Mouse (Mus musculus) heart, embryonic 14.5 days (tissue): Measurements from ENCODE around the gene Pdzd2. TPM values are rescaled to one million over a fixed set of nuclear protein-coding genes. Genes with fewer than 3 reads are reported as not detected.

Source experiments
- ATAC-seq: fragments of 200-750 bp; cut with Nextera tagmentation; 2 replicates; pipeline ENCODE4 v1.8.0; 2017; ENCODE audit warnings: low read depth, moderate TSS enrichment; ENCODE audit not compliant: insufficient number of reproducible peaks, insufficient read depth, low FRiP score
- H3K27ac ChIP-seq, 2 experiments: fragments of 200-500 bp in 1 of 2; fragments of 300-500 bp in 1 of 2; sonication (generic) in 1 of 2; replicated peaks in 1 of 2; 2 replicates each; pipeline ENCODE4 v1.5.1; 2012 to 2014; ENCODE audit warnings: low read depth in 2 of 2, low read length in 2 of 2, control low read depth in 1 of 2, mild to moderate bottlenecking in 1 of 2, mixed read lengths in 1 of 2; ENCODE audit not compliant: control insufficient read depth in 1 of 2, insufficient read depth in 1 of 2
- H3K27me3 ChIP-seq: fragments of 300-500 bp; sonication (generic); 2 replicates; pipeline ENCODE4 v1.6.1; 2014; ENCODE audit warnings: mild to moderate bottlenecking, low read length, control low read depth; ENCODE audit not compliant: control insufficient read depth, insufficient read depth
- H3K36me3 ChIP-seq: fragments of 300-500 bp; sonication (generic); 2 replicates; pipeline ENCODE4 v1.6.1; 2014; ENCODE audit warnings: mild to moderate bottlenecking, control low read depth, low read length, mixed read lengths; ENCODE audit not compliant: control insufficient read depth, insufficient read depth
- H3K4me1 ChIP-seq, 2 experiments: fragments of 200-500 bp in 1 of 2; fragments of 300-500 bp in 1 of 2; sonication (generic) in 1 of 2; 2 replicates each; pipeline ENCODE4 v1.6.1; 2012 to 2014; ENCODE audit warnings: low read length in 2 of 2, control low read depth in 1 of 2, mixed read lengths in 1 of 2; ENCODE audit not compliant: control insufficient read depth in 2 of 2, insufficient read depth in 2 of 2
- H3K4me2 ChIP-seq: fragments of 300-500 bp; sonication (generic); 2 replicates; pipeline ENCODE4 v1.6.1; 2014; ENCODE audit warnings: mild to moderate bottlenecking, low read length
- H3K4me3 ChIP-seq, 2 experiments: fragments of 200-500 bp in 1 of 2; fragments of 300-500 bp in 1 of 2; sonication (generic) in 1 of 2; 2 replicates each; pipeline ENCODE4 v1.5.1; 2012 to 2014; ENCODE audit warnings: low read length in 2 of 2, mild to moderate bottlenecking in 2 of 2, control low read depth in 1 of 2, low read depth in 1 of 2, moderate library complexity in 1 of 2; ENCODE audit not compliant: control insufficient read depth in 1 of 2, insufficient read depth in 1 of 2
- H3K9ac ChIP-seq: fragments of 300-500 bp; sonication (generic); 2 replicates; pipeline ENCODE4 v1.6.1; 2014; ENCODE audit warnings: mild to moderate bottlenecking, low read length
- H3K9me3 ChIP-seq: fragments of 300-500 bp; sonication (generic); 2 replicates; pipeline ENCODE4 v1.6.1; 2016; ENCODE audit warnings: low read length, control low read depth; ENCODE audit not compliant: control insufficient read depth
- WGBS: fragments of 180-500 bp; shearing (Covaris S2); extraction: QIAGEN DNeasy Blood & Tissue Kit; methylation state at CpG from one replicate; pipeline ENCODE4 v1.1.7; 2014; 5-methylcytosine and 5-hydroxymethylcytosine counted together
- polyA plus RNA-seq: library from polyadenylated mRNA; unstranded; fragments of >200 nt; fragmentation: Nextera tagmentation; extraction: Ambion mirVana; gene quantifications from 2 replicates; pipeline ENCODE4 v1.2.1, GENCODE M21; 2014

Pdzd2 gene
- polyA plus RNA-seq, 1 experiment from 2014 or later = 16.8 TPM

DNA sequence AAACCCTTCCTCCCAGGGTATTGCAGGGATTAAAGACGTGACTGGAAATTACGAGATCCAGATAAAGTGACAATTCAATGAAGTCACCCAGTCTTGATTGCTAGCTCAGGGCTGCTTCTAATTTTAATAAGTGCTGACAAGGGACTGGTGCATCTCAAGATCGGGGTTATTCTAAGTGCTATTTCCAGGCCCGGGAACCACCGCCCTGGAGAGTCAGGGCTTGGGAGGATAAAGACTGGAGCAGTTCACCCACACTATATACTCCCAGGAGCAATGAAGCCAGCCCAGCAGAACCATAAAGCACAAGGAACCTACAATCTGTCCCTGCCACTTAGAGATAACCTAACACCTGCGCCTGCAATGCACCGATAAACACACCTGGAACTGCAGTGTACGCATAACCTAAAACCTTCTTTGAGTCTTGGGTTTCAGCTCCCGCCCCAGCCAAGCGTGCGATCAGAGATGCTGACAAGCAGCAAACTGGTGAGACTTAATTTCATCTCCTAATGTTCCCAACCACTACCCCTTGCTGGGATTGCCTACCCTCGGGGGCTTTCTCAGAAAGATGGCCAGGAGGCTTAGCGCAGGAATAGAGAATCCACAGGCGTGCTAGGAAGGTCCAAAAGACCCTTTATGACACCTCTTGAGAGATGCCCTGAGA lies 101.2 kb downstream of the Pdzd2 start:
- peaks cover 22% of the 10 kb centered on the region in 2 experiments for H3K4me1 ChIP-seq
- 0 out of 2 replicates have a peak overlapping the region, but pooled peaks have one; percentile 6 for H3K4me2 ChIP-seq
- no peak overlapping the region for H3K4me3 ChIP-seq
- WGBS = 61% methylated on average over 14 of the region's 14 CpGs
- peak overlapping the region; percentile 21 to 26; a peak in 2 of 4 replicates for H3K27ac ChIP-seq
- H3K9me3 ChIP-seq = no peaks in the 10 kb centered on the region
- H3K9ac ChIP-seq = no peak overlapping the region
- H3K36me3 ChIP-seq = no peaks in the 10 kb centered on the region
- no peak; the same call in 1 of the 2 replicates for ATAC-seq
- no peaks in the 10 kb centered on the region for H3K27me3 ChIP-seq

GRCm38 (mm10) chr15:12637511-12637910 lies 102.2 kb downstream of the Pdzd2 start:
- Histone ChIP-seq H3K4me1 (peaks cover 22 to 29% of the 10 kb centered on the region in 2 experiments), H3K4me2 (no peak overlapping the region), H3K9me3 (no peaks in the 10 kb centered on the region), H3K9ac (no peak overlapping the region), H3K36me3 (no peaks in the 10 kb centered on the region), H3K4me3 (no peak overlapping the region), H3K27me3 (no peaks in the 10 kb centered on the region), H3K27ac (0 out of 4 replicates have a peak overlapping the region, but pooled peaks of 1 of the 2 experiments have one; percentile 35)
- no peak for ATAC-seq
- 82% methylated on average over 8 of the region's 8 CpGs for WGBS

DNA sequence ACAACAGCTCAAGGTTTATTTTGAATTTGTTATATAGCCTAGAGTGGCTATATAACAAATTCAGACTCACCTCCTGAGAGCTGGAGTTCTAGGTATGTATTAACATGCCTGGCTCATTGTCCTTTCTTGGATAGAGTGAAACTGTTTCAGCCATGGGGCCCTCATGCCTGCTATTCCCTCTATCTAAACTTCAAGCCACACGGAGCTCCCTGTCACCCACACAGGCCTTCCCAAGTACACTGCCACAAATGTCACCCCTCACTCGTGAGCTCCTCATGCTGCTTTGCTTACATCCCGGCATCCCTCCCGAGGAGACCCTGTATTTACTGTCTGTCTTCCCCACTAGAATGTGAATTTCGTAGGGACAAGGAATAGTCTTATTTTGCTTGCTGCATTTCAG lies 103.3 kb downstream of the Pdzd2 start:
- no peaks in the 10 kb centered on the region for H3K27me3 ChIP-seq
- H3K9ac ChIP-seq = no peak overlapping the region
- 52% methylated on average over 5 of the region's 5 CpGs for WGBS
- H3K36me3 ChIP-seq = no peaks in the 10 kb centered on the region
- ATAC-seq = no peak
- no peak overlapping the region for H3K4me3 ChIP-seq
- peaks cover 24 to 34% of the 10 kb centered on the region in 2 experiments for H3K4me1 ChIP-seq
- H3K27ac ChIP-seq = no peak overlapping the region
- H3K4me2 ChIP-seq = no peak overlapping the region
- H3K9me3 ChIP-seq = no peaks in the 10 kb centered on the region

DNA sequence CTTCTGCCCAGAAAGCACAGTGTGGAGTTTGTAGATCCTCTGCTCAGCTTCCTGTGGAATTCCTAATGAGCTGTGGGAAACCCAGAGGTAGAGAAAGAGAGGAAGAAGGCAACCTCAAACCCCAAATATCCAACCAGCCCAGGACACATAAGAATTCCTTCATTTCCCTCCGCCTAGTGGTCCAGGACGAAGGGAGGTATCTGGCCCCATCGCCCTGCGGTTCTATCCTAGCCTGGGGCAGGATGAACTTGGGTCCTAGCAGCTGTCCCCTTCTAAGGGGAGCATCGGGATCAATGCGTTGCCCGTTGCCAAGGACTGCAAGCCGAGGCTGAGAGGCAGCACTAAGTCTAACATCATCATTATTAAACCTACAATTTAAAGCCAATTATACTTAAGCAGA lies 104.8 kb downstream of the Pdzd2 start:
- H3K9ac ChIP-seq = no peak overlapping the region
- no peak for ATAC-seq
- H3K4me1 ChIP-seq = peaks cover 33 to 41% of the 10 kb centered on the region in 2 experiments
- H3K4me2 ChIP-seq = no peak overlapping the region
- no peaks in the 10 kb centered on the region for H3K9me3 ChIP-seq
- H3K36me3 ChIP-seq = no peaks in the 10 kb centered on the region
- H3K4me3 ChIP-seq = no peak overlapping the region
- H3K27me3 ChIP-seq = no peaks in the 10 kb centered on the region
- 91% methylated on average over 8 of the region's 8 CpGs for WGBS
- no peak overlapping the region for H3K27ac ChIP-seq

- WGBS = 87% methylated on average over 7 of the region's 7 CpGs
These were observed 110.6 kb downstream of the Pdzd2 start for GRCm38 (mm10) chr15:12629164-12629563.

DNA sequence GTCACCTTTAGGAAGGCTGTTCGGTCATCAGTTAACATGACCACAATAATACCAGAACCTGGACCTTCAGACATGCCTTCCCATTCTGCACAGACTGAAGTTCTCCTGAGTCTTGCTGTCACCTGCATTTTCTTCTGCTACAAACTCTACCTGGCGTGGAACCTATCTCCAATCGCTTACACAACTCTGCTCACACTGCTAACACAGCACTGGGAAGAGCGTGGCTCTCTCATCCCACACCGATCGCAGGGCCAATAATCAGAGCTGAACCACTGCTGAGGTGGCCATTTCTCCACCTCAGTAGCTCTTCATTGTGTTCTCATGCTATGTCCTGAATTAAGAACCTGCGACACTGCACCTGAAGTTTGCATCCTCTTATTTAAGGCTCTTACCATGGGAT lies 111.3 kb downstream of the Pdzd2 start:
- Histone ChIP-seq H3K4me2 (no peak overlapping the region), H3K27ac (no peak overlapping the region), H3K4me1 (peaks cover 11 to 19% of the 10 kb centered on the region in 2 experiments), H3K27me3 (no peaks in the 10 kb centered on the region), H3K36me3 (no peaks in the 10 kb centered on the region), H3K4me3 (no peak overlapping the region), H3K9ac (no peak overlapping the region), H3K9me3 (peaks cover 4% of the 10 kb centered on the region; the same call in 1 of the 2 replicates)
- ATAC-seq = no peak
- WGBS = 92% methylated on average over 7 of the region's 7 CpGs

More at GRCm38 (mm10) chr15:12629164-12629563, 110.6 kb downstream of the Pdzd2 start:
- H3K4me3 ChIP-seq = no peak overlapping the region
- no peak overlapping the region for H3K4me2 ChIP-seq
- H3K27me3 ChIP-seq = no peaks in the 10 kb centered on the region
- H3K4me1 ChIP-seq = peaks cover 11 to 19% of the 10 kb centered on the region in 2 experiments
- no peaks in the 10 kb centered on the region for H3K9me3 ChIP-seq
- no peak overlapping the region for H3K27ac ChIP-seq
- H3K36me3 ChIP-seq = no peaks in the 10 kb centered on the region
- ATAC-seq = no peak
- no peak overlapping the region for H3K9ac ChIP-seq

GRCm38 (mm10) chr15:12626930-12627329 lies 112.8 kb downstream of the Pdzd2 start:
- peaks cover 9 to 11% of the 10 kb centered on the region in 2 experiments for H3K4me1 ChIP-seq
- no peak for ATAC-seq
- peaks cover 4% of the 10 kb centered on the region; the same call in 1 of the 2 replicates for H3K9me3 ChIP-seq
- no peak overlapping the region for H3K9ac ChIP-seq
- H3K4me3 ChIP-seq = no peak overlapping the region
- H3K36me3 ChIP-seq = no peaks in the 10 kb centered on the region
- H3K27ac ChIP-seq = no peak overlapping the region
- WGBS = 90% methylated on average over 9 of the region's 9 CpGs
- no peaks in the 10 kb centered on the region for H3K27me3 ChIP-seq
- no peak overlapping the region for H3K4me2 ChIP-seq
